18 mouse cellular contexts compared by ENCODE assay signal in the genomic region with DNA sequence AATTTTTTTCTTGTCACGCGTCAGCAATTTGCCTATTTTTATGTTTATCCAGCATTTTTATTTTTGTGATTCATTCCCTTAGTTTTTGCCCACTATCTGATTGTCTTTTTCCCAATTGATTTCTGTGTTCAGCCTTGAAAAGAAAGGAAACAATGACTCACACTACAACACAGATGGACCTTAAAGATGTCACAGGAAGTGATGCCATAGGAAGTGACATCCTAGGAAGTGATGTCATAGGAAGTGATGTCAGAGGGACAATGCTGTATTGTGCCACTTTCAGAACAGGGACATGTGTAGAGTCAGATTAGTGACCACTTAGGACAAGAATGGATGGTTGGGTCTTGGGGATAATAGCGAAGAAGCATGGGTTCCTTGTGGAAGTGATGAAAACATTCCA.
A peak's percentile ranks its signal among the peaks of the same experiment; 100 is the strongest.
DNase-seq lines count a peak whose midpoint lies in the region; ATAC-seq and TF ChIP-seq lines count a peak whose summit lies in the region.
"Had no signal": no experiment of that assay in that cellular context is flagged by ENCODE, and none has a peak within 500 bp of the region (broad histone marks: within the 10 kb centered on the region; RNA-seq: fewer than 3 reads in every experiment).

No protein-coding gene starts in this region.

- DNase-seq in forebrain, postnatal 0 days, result peak; percentile 8
- peak; percentile 30 for DNase-seq in lung, postnatal 0 days (ENCODE audit: low spot score)
- no peak for DNase-seq in lung, postnatal 10 days
- DNase-seq in brain, embryonic 14.5 days (ENCODE audit: low read depth), result peak; percentile 37
- no peak for DNase-seq in layer of hippocampus, adult 9-10 months (ENCODE audit: low spot score)
- DNase-seq in cerebellum, adult 8-10 months, result no peak
- DNase-seq: cerebellum, adult 18-20 months; lung, postnatal 36 days; right cerebral cortex, adult 18-20 months had no signal

- no peak overlapping the region for H3K9ac ChIP-seq in forebrain, postnatal 0 days
- H3K9ac ChIP-seq in forebrain, embryonic 15.5 days (replicated peaks), result no peak overlapping the region
- no peak overlapping the region for H3K9ac ChIP-seq in lung, postnatal 0 days (replicated peaks; ENCODE audit: low read depth)
- H3K9ac ChIP-seq: embryonic facial prominence, embryonic 12.5 days; liver, embryonic 12.5 days; neural tube, embryonic 15.5 days had no signal

- no peaks in the 10 kb centered on the region for H3K4me1 ChIP-seq in forebrain, postnatal 0 days (ENCODE audit: insufficient read depth)
- H3K4me1 ChIP-seq in forebrain, embryonic 15.5 days, result no peaks in the 10 kb centered on the region
- H3K4me1 ChIP-seq in lung, postnatal 0 days (ENCODE audit: insufficient read depth, low read depth, low read length), result no peaks in the 10 kb centered on the region
- H3K4me1 ChIP-seq in megakaryocyte, embryonic 14.5 days, result peaks cover 4% of the 10 kb centered on the region; the same call in 1 of the 2 replicates
- H3K4me1 ChIP-seq: embryonic facial prominence, embryonic 12.5 days; liver, embryonic 12.5 days had no signal

- no peak overlapping the region for H3K4me2 ChIP-seq in forebrain, postnatal 0 days (ENCODE audit: low read depth)
- H3K4me2 ChIP-seq in forebrain, embryonic 15.5 days (replicated peaks), result no peak overlapping the region
- no peak overlapping the region for H3K4me2 ChIP-seq in lung, postnatal 0 days (replicated peaks; ENCODE audit: low read depth, low read length)
- H3K4me2 ChIP-seq: embryonic facial prominence, embryonic 12.5 days; liver, embryonic 12.5 days; neural tube, embryonic 15.5 days had no signal

- no peak overlapping the region for H3K27ac ChIP-seq in forebrain, postnatal 0 days (ENCODE audit: low read depth, low read length)
- H3K27ac ChIP-seq in forebrain, embryonic 15.5 days (replicated peaks), result no peak overlapping the region
- H3K27ac ChIP-seq in lung, postnatal 0 days (ENCODE audit: low read length), result no peak overlapping the region
- H3K27ac ChIP-seq: embryonic facial prominence, embryonic 12.5 days; heart, embryonic 10.5 days; liver, embryonic 12.5 days; neural tube, embryonic 15.5 days had no signal

- no peak for ATAC-seq in forebrain, postnatal 0 days
- no peak for ATAC-seq in forebrain, embryonic 15.5 days (replicated peaks)
- ATAC-seq in lung, postnatal 0 days, result peak; percentile 38; the same call in 1 of the 2 replicates
- ATAC-seq: activated CD4-positive, CD25-positive, alpha-beta regulatory T cell, adult 4 months; hindbrain, embryonic 16.5 days; liver, embryonic 12.5 days had no signal

- H3K4me3 ChIP-seq in forebrain, postnatal 0 days (ENCODE audit: low read depth, low read length), result no peak overlapping the region
- H3K4me3 ChIP-seq in forebrain, embryonic 15.5 days, result no peak overlapping the region
- H3K4me3 ChIP-seq in lung, postnatal 0 days (ENCODE audit: low read depth, low read length), result no peak overlapping the region
- H3K4me3 ChIP-seq in megakaryocyte, embryonic 14.5 days (replicated peaks), result peak overlapping the region; percentile 29
- H3K4me3 ChIP-seq: embryonic facial prominence, embryonic 12.5 days; heart, embryonic 10.5 days; liver, embryonic 12.5 days; neural tube, embryonic 15.5 days had no signal

- no peak for TF ChIP-seq POLR2A in brain, embryonic 14.5 days (IDR thresholded peaks at IDR 0.05; ENCODE audit: borderline replicate concordance, extremely low read depth, insufficient read depth, insufficient read length, poor library complexity, severe bottlenecking)

- no peaks in the 10 kb centered on the region for H3K27me3 ChIP-seq in forebrain, postnatal 0 days (ENCODE audit: insufficient read depth, low read length)
- no peaks in the 10 kb centered on the region for H3K27me3 ChIP-seq in forebrain, embryonic 15.5 days
- H3K27me3 ChIP-seq in lung, postnatal 0 days (replicated peaks; ENCODE audit: insufficient read depth, low read length), result no peaks in the 10 kb centered on the region
- peaks cover 3% of the 10 kb centered on the region for H3K27me3 ChIP-seq in megakaryocyte, embryonic 14.5 days (replicated peaks)
- H3K27me3 ChIP-seq: embryonic facial prominence, embryonic 12.5 days; liver, embryonic 12.5 days; neural tube, embryonic 15.5 days had no signal

- no peak for TF ChIP-seq EP300 in lung, postnatal 0 days (IDR thresholded peaks at IDR 0.05)

- no peaks in the 10 kb centered on the region for H3K36me3 ChIP-seq in forebrain, postnatal 0 days (ENCODE audit: insufficient read depth)
- no peaks in the 10 kb centered on the region for H3K36me3 ChIP-seq in forebrain, embryonic 15.5 days
- no peaks in the 10 kb centered on the region for H3K36me3 ChIP-seq in lung, postnatal 0 days (ENCODE audit: insufficient read depth, low read length)
- no peaks in the 10 kb centered on the region for H3K36me3 ChIP-seq in megakaryocyte, embryonic 14.5 days (replicated peaks; ENCODE audit: low read length)
- H3K36me3 ChIP-seq: embryonic facial prominence, embryonic 12.5 days; G1E; heart, embryonic 10.5 days; liver, embryonic 12.5 days; neural tube, embryonic 15.5 days had no signal

- 98% methylated on average over 3 of the region's 3 CpGs for WGBS in forebrain, postnatal 0 days
- WGBS in forebrain, embryonic 15.5 days, result over 99% methylated on average over 3 of the region's 3 CpGs
- WGBS in lung, postnatal 0 days, result 97% methylated on average over 3 of the region's 3 CpGs

- H3K9me3 ChIP-seq in forebrain, postnatal 0 days (ENCODE audit: low read length), result no peaks in the 10 kb centered on the region
- H3K9me3 ChIP-seq in forebrain, embryonic 15.5 days, result no peaks in the 10 kb centered on the region
- H3K9me3 ChIP-seq in lung, postnatal 0 days (ENCODE audit: low read length), result no peaks in the 10 kb centered on the region
- peaks cover 29% of the 10 kb centered on the region for H3K9me3 ChIP-seq in megakaryocyte, embryonic 14.5 days
- H3K9me3 ChIP-seq: embryonic facial prominence, embryonic 12.5 days; heart, embryonic 10.5 days; liver, embryonic 12.5 days; neural tube, embryonic 15.5 days had no signal

- no peak for TF ChIP-seq CTCF in forebrain, postnatal 0 days (IDR thresholded peaks at IDR 0.05; ENCODE audit: low read depth)
- TF ChIP-seq CTCF in lung, postnatal 0 days (IDR thresholded peaks at IDR 0.05), result no peak
- TF ChIP-seq CTCF in brain, embryonic 14.5 days (IDR thresholded peaks at IDR 0.05; ENCODE audit: borderline replicate concordance, extremely low read depth, insufficient read depth, insufficient read length), result no peak

Comparison
In these comparisons a context has a peak if more than half of its experiments do, and no peak if none do; other contexts are left out.
1. DNase-seq: peak in forebrain, postnatal 0 days (single experiment), lung, postnatal 0 days (single experiment) and brain, embryonic 14.5 days (single experiment); none in lung, postnatal 10 days (single experiment), layer of hippocampus, adult 9-10 months (single experiment) and cerebellum, adult 8-10 months (single experiment).